Mouse (Mus musculus) liver, embryonic 14.5 days (tissue): ENCODE measurements around the gene Pten. TPM values are rescaled to one million over a fixed set of nuclear protein-coding genes. Genes with fewer than 3 reads are reported as not detected.

Experiments used
- ATAC-seq: fragments of 200-750 bp; cut with Nextera tagmentation; 2 replicates; pipeline ENCODE4 v1.8.0; 2017; ENCODE audit warnings: moderate number of reproducible peaks, mild to moderate bottlenecking, moderate library complexity; ENCODE audit not compliant: insufficient read depth
- DNase-seq, 3 experiments: peaks; one replicate each; pipeline ENCODE4 v3.0.0-alpha.2; 2012 to 2013; ENCODE audit warnings: low read depth in 3 of 3, low spot score in 3 of 3
- H3K27ac ChIP-seq: fragments of 300-500 bp; sonication (generic); 2 replicates; pipeline ENCODE4 v1.5.1; 2014; ENCODE audit warnings: moderate library complexity, mild to moderate bottlenecking, control low read depth, inconsistent platforms
- H3K27me3 ChIP-seq: fragments of 300-500 bp; sonication (generic); 2 replicates; pipeline ENCODE4 v1.6.1; 2014; ENCODE audit warnings: mild to moderate bottlenecking, low read length, moderate library complexity; ENCODE audit not compliant: control insufficient read depth, insufficient read depth
- H3K36me3 ChIP-seq: fragments of 300-500 bp; sonication (generic); replicated peaks from 2 replicates; pipeline ENCODE4 v1.6.1; 2014; ENCODE audit warnings: low read depth; ENCODE audit not compliant: control insufficient read depth, insufficient read depth
- H3K4me1 ChIP-seq, 2 experiments: fragments of 200-500 bp in 1 of 2; fragments of 300-500 bp in 1 of 2; sonication (generic) in 1 of 2; replicated peaks; 2 replicates each; pipeline ENCODE4 v1.6.1; 2012 to 2014; ENCODE audit warnings: antibody characterized with exemption in 1 of 2, inconsistent platforms in 1 of 2, low read length in 1 of 2; ENCODE audit not compliant: control insufficient read depth in 2 of 2, insufficient read depth in 2 of 2
- H3K4me2 ChIP-seq: fragments of 300-500 bp; sonication (generic); 2 replicates; pipeline ENCODE4 v1.6.1; 2014; ENCODE audit warnings: low read depth, mild to moderate bottlenecking, control low read depth, moderate library complexity
- H3K4me3 ChIP-seq, 2 experiments: fragments of 200-500 bp in 1 of 2; fragments of 300-500 bp in 1 of 2; sonication (generic) in 1 of 2; 2 replicates each; pipeline ENCODE4 v1.5.1; 2012 to 2014; ENCODE audit warnings: low read depth in 2 of 2, low read length in 2 of 2, mild to moderate bottlenecking in 2 of 2, control low read depth in 1 of 2, inconsistent platforms in 1 of 2, moderate library complexity in 1 of 2; ENCODE audit not compliant: insufficient read depth in 1 of 2
- H3K9ac ChIP-seq: fragments of 300-500 bp; sonication (generic); replicated peaks from 2 replicates; pipeline ENCODE4 v1.6.1; 2014; ENCODE audit warnings: mild to moderate bottlenecking, control low read depth, moderate library complexity
- H3K9me3 ChIP-seq: fragments of 300-500 bp; sonication (generic); 2 replicates; pipeline ENCODE4 v1.6.1; 2016; ENCODE audit warnings: low read length, mixed read lengths; ENCODE audit not compliant: control insufficient read depth
- CTCF ChIP-seq: IDR thresholded peaks from 2 replicates; pipeline ENCODE4 v1.5.1; 2016; ENCODE audit warnings: antibody characterized with exemption, low read depth, control low read depth
- EP300 ChIP-seq: IDR thresholded peaks from 2 replicates; pipeline ENCODE4 v1.6.1; 2016; ENCODE audit warnings: antibody characterized with exemption, low read depth
- WGBS: fragments of 180-500 bp; shearing (Covaris S2); extraction: QIAGEN DNeasy Blood & Tissue Kit; methylation state at CpG from one replicate; pipeline ENCODE4 v1.1.7; 2014; ENCODE audit not compliant: insufficient replicate concordance; 5-methylcytosine and 5-hydroxymethylcytosine counted together
- polyA plus RNA-seq, 2 experiments: library from polyadenylated mRNA; depleted of rRNA in 1 of 2; stranded (reverse) in 1 of 2; unstranded in 1 of 2; fragments of >200 nt; fragmentation: Nextera tagmentation in 1 of 2; extraction: Ambion mirVana in 1 of 2; gene quantifications; 2 replicates each; pipeline versions ENCODE4 v1.2.1 to v1.2.3; 2012 to 2014

Gene Pten
- polyA plus RNA-seq, 2 experiments = 3.5 to 4.3 TPM

DNA sequence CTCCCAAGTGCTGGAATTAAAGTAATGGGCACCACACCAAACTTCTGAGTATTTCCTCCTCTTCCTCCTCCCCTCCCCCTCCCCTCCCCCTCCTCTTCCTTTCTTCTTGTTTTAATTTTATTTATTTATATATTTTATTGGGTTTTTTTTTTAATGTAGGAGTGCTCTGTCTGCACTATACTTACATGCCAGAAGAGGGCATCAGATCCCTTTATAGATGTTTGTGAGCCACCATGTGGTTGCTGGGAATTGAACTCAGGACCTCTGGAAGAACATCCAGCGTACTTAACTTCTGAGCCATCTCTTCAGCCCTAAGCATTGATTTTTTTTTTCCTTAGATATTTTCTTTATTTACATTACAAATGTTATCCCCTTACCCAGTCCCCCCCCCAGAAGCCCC is 37.0 kb upstream of the Pten start:
- WGBS = 66% methylated on average over 1 of the region's 1 CpGs
- H3K9me3 ChIP-seq = no peaks in the 10 kb centered on the region
- ATAC-seq = no peak
- DNase-seq = no peak
- H3K4me3 ChIP-seq = no peak overlapping the region
- no peaks in the 10 kb centered on the region for H3K36me3 ChIP-seq
- H3K9ac ChIP-seq = no peak overlapping the region
- no peak for TF ChIP-seq CTCF
- H3K4me2 ChIP-seq = no peak overlapping the region
- no peaks in the 10 kb centered on the region for H3K4me1 ChIP-seq
- H3K27ac ChIP-seq = no peak overlapping the region
- no peaks in the 10 kb centered on the region for H3K27me3 ChIP-seq

DNA sequence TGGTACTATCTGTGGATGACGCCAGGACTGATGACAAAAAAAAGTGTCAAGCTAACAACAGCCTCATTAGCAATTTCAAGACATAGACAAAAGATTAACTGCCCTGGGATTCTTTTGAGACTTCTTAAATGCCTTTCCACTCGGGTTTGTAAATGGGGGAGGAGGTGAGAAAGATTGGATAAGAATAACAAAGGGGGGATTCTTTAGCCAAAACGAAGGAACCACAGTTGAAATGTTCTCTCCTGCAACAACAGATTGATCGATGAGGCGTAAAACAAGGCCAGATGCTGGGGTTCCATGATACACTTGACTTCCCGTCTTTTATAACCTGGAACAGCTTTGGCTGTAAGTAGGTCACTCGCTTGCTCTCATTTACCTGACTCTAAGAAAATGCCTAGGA is 33.5 kb upstream of the Pten start:
- TF ChIP-seq EP300 (no peak), CTCF (no peak)
- ATAC-seq (no peak), DNase-seq (no peak)
- Histone ChIP-seq H3K4me3 (no peak overlapping the region), H3K4me2 (no peak overlapping the region), H3K27ac (no peak overlapping the region), H3K9me3 (no peaks in the 10 kb centered on the region), H3K4me1 (0 out of 4 replicates have a peak, but pooled peaks cover 0 to 2% of the 10 kb centered on the region in 2 experiments), H3K9ac (no peak overlapping the region), H3K36me3 (no peaks in the 10 kb centered on the region), H3K27me3 (peaks cover 14% of the 10 kb centered on the region)
- 49% methylated on average over 7 of the region's 7 CpGs for WGBS

DNA sequence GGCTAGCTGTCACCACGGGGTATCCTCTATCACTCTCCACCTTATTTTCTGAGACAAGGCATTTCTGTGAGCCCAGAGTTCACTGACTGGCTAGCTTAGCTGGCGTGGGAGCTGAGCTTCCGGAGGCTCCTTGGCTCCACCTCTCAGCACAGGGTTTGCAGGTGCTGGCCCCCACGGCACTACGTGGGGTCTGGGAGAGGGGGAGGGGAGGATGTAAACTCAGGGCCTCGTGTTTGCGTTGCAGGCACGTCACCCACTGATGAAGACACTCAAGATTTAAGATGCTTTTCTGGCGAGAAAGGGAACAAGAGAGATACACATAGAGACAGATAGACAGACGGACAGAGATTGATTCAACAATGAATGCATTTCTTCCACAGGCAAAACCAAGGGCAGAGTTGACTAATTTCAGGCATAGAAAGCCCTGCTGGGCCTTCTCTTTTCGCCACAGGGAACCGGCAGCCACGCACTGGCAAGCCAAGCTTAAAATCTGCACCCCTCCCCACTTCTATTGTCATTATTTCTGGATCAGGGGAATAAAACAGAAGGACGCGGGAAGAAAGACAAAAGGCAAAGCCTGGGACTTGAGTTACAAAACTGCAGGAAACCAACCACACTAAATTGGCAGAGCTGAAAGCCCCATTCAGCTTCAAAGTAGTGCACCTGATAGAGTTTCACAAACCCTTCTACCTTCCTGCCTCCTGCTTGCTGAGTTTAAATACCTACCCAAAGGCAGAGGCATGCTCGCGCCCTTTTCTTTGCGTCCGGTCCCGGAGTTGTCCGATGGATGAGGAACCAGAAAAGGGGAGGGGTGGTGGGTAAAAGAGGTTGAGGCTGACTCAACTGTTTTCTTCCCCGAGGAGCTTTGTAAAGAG is 30.6 kb upstream of the Pten start:
- H3K27me3 ChIP-seq = peaks cover 14% of the 10 kb centered on the region
- 0 out of 4 replicates have a peak, but pooled peaks cover 0 to 2% of the 10 kb centered on the region in 2 experiments for H3K4me1 ChIP-seq
- no peak for ATAC-seq
- H3K4me2 ChIP-seq = no peak overlapping the region
- no peaks in the 10 kb centered on the region for H3K36me3 ChIP-seq
- no peak overlapping the region for H3K9ac ChIP-seq
- H3K9me3 ChIP-seq = no peaks in the 10 kb centered on the region
- WGBS = 6% methylated on average over 22 of the region's 22 CpGs
- H3K27ac ChIP-seq = no peak overlapping the region
- H3K4me3 ChIP-seq = no peak overlapping the region
- DNase-seq = no peak
- no peak for TF ChIP-seq EP300
- TF ChIP-seq CTCF = no peak

DNA sequence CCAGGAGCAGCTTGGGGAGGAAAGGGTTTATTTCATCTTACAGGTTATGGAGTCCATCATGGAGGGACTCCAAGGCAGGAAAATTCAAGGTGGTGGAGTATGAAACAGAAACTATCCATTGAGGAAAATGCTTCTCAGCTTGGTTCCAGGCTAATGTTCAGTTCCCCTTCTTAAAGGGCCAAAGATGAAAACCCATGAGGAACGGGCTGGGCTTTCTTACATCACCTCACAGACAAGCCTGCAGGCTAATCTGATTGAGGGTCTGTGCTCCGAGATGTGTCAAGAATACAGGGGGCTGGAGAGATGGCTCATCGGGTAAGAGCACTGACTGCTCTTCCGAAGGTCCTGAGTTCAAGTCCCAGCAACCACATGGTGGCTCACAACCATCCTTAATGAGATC is 27.5 kb upstream of the Pten start:
- 0 out of 4 replicates have a peak, but pooled peaks cover 0 to 2% of the 10 kb centered on the region in 2 experiments for H3K4me1 ChIP-seq
- H3K27ac ChIP-seq = no peak overlapping the region
- no peak for ATAC-seq
- peaks cover 14% of the 10 kb centered on the region for H3K27me3 ChIP-seq
- H3K36me3 ChIP-seq = no peaks in the 10 kb centered on the region
- H3K9ac ChIP-seq = no peak overlapping the region
- no peak overlapping the region for H3K4me2 ChIP-seq
- no peak overlapping the region for H3K4me3 ChIP-seq
- no peaks in the 10 kb centered on the region for H3K9me3 ChIP-seq
- TF ChIP-seq CTCF (no peak), EP300 (no peak)
- 59% methylated on average over 4 of the region's 4 CpGs for WGBS
- DNase-seq = no peak

DNA sequence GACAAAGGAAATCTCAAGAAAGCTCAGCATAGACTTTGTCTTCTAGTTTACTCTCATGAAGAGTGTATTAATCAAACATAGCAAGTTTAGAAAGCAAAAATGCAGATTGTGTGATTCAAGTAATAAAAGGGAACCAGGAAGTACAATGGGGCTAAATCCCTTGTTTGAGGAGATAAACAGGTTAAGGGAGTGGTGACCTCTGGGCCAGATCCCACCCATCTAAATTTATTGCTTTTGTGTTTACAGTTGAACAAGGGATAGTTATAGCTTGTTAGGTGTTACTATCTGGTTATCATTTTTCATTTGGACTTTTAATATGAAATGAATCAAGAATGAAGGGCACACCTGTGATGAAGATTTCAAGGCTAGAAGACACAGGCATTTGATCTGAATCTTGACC is 24.4 kb upstream of the Pten start:
- Histone ChIP-seq H3K27me3 (no peaks in the 10 kb centered on the region), H3K27ac (no peak overlapping the region), H3K9me3 (no peaks in the 10 kb centered on the region), H3K9ac (no peak overlapping the region), H3K4me2 (no peak overlapping the region), H3K36me3 (no peaks in the 10 kb centered on the region), H3K4me3 (no peak overlapping the region), H3K4me1 (no peaks in the 10 kb centered on the region)
- ATAC-seq (no peak), DNase-seq (no peak)
- TF ChIP-seq EP300 (no peak), CTCF (no peak)
